Mouse (Mus musculus) forebrain, embryonic 10.5 days (tissue): ENCODE measurements at regions not wholly inside any gene's neighbourhood (a gene's known extent, or its start where the extent isn't known, plus 50 kb on each side); places are given as distances from the start of the nearest gene placed in this dataset.

Source experiments
- DNase-seq: peaks from one replicate; pipeline ENCODE4 v3.0.0-alpha.2; 2017; ENCODE audit warnings: low spot score; ENCODE audit errors: extremely low spot score
- H3K27ac ChIP-seq: fragments of 300-500 bp; sonication (generic); 2 replicates; pipeline ENCODE4 v1.5.1; 2016; ENCODE audit warnings: mild to moderate bottlenecking
- H3K27me3 ChIP-seq: fragments of 300-500 bp; sonication (generic); 2 replicates; pipeline ENCODE4 v1.6.1; 2016; ENCODE audit warnings: mild to moderate bottlenecking; ENCODE audit not compliant: poor library complexity, severe bottlenecking
- H3K36me3 ChIP-seq: fragments of 300-500 bp; sonication (generic); replicated peaks from 2 replicates; pipeline ENCODE4 v1.6.1; 2016; ENCODE audit warnings: mild to moderate bottlenecking, moderate library complexity
- H3K4me1 ChIP-seq: fragments of 300-500 bp; sonication (generic); 2 replicates; pipeline ENCODE4 v1.6.1; 2016
- H3K4me3 ChIP-seq: fragments of 300-500 bp; sonication (generic); 2 replicates; pipeline ENCODE4 v1.5.1; 2016; ENCODE audit warnings: mild to moderate bottlenecking, moderate library complexity
- H3K9me3 ChIP-seq: fragments of 300-500 bp; sonication (generic); 2 replicates; pipeline ENCODE4 v1.6.1; 2016; ENCODE audit warnings: mild to moderate bottlenecking, moderate library complexity
- WGBS: fragments of 180-500 bp; shearing (Covaris S2); methylation state at CpG from one replicate; pipeline ENCODE4 v1.1.7; 2016; 5-methylcytosine and 5-hydroxymethylcytosine counted together

DNA sequence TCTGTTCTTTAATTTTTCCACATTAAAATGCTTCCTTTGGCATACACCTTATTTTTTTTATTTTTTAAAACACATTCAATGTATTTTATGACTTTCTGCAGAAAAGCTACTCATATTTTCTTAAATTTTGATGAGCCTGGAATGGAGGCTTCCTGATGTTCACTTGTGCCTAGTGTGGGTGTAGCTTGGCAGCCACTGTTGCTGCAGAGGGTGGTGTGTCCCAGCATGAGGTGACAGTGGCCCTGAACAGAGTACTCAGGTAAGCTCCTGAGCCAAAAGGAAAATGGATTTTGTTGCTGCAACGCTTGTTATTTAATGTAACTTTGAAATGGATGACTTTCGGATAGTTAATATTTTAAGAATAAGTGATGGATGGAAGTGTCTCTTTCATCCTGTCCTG is 170.6 kb downstream of the Eipr1 start:
- Histone ChIP-seq H3K27me3 (no peaks in the 10 kb centered on the region), H3K9me3 (no peaks in the 10 kb centered on the region), H3K27ac (no peak overlapping the region), H3K36me3 (no peaks in the 10 kb centered on the region), H3K4me1 (peaks cover 4% of the 10 kb centered on the region; the same call in 1 of the 2 replicates), H3K4me3 (no peak overlapping the region)
- WGBS: 95% methylated on average over 2 of the region's 2 CpGs
- no peak for DNase-seq

DNA sequence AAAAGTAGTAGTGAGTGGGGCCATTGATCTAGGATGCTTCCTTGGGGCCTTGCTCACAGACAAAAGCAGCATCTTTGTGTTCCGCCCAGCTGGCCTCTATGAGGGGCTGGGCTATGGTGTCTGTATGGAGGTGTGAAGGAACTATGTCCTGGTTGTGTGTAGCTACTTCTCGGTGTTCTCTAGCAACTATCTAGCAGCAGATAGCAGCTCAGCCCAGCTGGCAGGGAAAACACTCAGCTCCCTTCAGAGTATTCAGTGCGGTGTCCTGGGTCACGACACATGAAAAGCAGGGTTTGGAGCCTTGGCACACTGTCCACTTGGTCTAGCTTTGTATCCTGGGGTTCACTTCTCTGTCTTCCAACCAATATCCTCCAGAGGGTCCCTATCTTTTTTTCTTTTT is 173.6 kb downstream of the Eipr1 start:
- no peaks in the 10 kb centered on the region for H3K27me3 ChIP-seq
- H3K27ac ChIP-seq: no peak overlapping the region
- no peaks in the 10 kb centered on the region for H3K9me3 ChIP-seq
- DNase-seq: no peak
- H3K4me3 ChIP-seq: no peak overlapping the region
- H3K36me3 ChIP-seq: no peaks in the 10 kb centered on the region
- H3K4me1 ChIP-seq: peaks cover 4% of the 10 kb centered on the region; the same call in 1 of the 2 replicates
- 86% methylated on average over 4 of the region's 4 CpGs for WGBS

DNA sequence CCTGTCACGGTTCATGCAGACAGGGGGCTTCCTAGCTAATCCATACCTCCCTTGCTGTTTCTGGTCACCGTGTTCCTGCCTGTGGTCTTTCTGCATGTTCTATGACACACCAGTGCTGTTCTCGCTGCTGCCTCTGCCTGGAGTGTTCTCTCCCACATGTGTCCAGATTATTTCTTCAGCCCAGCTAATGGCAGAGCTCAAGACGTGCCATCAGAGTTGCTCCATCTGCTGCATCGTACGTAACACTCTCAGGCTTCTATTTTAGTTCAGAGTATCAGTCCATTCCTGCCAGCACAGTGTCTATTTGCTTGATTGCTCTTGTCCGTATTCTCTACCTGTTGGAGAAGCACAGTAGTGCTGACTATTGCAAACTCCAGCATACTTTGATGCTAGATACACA is 188.3 kb downstream of the Eipr1 start:
- WGBS: 86% methylated on average over 7 of the region's 7 CpGs
- DNase-seq: no peak
- Histone ChIP-seq H3K4me3 (no peak overlapping the region), H3K36me3 (no peaks in the 10 kb centered on the region), H3K4me1 (no peaks in the 10 kb centered on the region), H3K9me3 (no peaks in the 10 kb centered on the region), H3K27me3 (no peaks in the 10 kb centered on the region), H3K27ac (no peak overlapping the region)

DNA sequence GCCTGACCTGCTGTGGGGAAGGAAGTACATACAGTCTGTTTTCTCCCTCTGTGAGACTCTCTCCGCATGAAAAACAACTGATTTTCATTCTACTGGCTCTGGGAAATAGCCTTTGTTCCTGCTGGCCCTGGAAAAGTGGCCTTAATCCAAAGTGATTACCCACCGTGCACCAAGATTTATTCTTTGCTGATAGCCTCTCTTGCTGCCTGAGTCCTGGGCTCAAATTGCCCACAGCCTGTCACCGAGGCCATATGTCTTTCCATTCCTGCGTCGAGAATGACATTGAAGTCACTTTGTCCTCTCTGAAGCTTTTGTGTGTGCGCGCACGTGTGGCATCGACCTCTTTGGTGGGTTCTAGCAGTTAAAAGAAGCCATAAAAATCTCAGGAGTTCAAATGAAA is 197.3 kb downstream of the Eipr1 start:
- H3K36me3 ChIP-seq: no peaks in the 10 kb centered on the region
- WGBS: 78% methylated on average over 9 of the region's 9 CpGs
- H3K9me3 ChIP-seq: no peaks in the 10 kb centered on the region; the same call in 1 of the 2 replicates
- peak overlapping the region; percentile 40; the same call in 1 of the 2 replicates for H3K27ac ChIP-seq
- no peak for DNase-seq
- H3K27me3 ChIP-seq: no peaks in the 10 kb centered on the region
- H3K4me3 ChIP-seq: no peak overlapping the region
- peaks cover 10% of the 10 kb centered on the region; the same call in 1 of the 2 replicates for H3K4me1 ChIP-seq

DNA sequence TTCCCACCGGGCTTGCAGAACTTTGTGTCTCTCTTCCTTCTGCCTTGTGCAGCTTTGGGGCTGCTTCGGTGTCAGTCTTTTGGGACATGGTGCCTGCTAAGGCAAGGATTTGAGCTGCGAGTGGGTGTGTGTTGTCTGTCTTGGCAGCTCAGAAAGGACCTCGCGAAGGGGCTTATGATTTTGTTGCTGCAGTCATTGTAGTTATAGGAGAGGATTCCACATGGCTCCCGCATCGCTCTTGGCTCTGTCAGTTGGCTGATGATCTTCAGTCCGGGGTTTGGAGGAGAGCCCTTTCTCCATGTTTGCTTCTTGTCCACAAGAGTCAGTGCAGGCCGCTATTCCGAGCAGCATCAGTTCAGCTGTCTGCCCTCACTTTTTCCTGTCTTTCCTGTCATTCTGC is 197.7 kb downstream of the Eipr1 start:
- H3K36me3 ChIP-seq: no peaks in the 10 kb centered on the region
- H3K4me1 ChIP-seq: peaks cover 10% of the 10 kb centered on the region; the same call in 1 of the 2 replicates
- no peak overlapping the region for H3K4me3 ChIP-seq
- no peak for DNase-seq
- peak overlapping the region; percentile 40; the same call in 1 of the 2 replicates for H3K27ac ChIP-seq
- 87% methylated on average over 10 of the region's 10 CpGs for WGBS
- H3K27me3 ChIP-seq: no peaks in the 10 kb centered on the region
- no peaks in the 10 kb centered on the region; the same call in 1 of the 2 replicates for H3K9me3 ChIP-seq

DNA sequence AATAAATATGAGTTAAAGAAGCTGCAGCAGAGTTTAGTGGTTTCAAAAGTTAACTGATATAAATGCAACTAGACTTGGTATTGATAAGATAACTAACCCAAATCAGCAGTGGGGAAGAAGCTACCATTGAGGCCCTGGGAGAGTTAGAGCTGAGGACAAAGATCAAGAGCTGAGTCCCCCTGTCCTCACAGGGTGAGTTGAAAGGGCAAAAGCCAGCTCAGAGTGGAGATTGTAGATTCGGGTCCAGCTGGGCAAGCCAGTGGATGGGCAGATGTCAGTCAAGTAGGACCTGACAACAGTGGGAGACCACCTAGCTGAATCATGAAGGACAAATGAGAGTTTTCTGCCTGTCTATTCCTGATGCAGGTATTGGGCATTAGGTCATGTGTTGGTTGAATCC is 205.6 kb downstream of the Eipr1 start:
- DNase-seq: no peak
- no peaks in the 10 kb centered on the region for H3K4me1 ChIP-seq
- no peaks in the 10 kb centered on the region for H3K36me3 ChIP-seq
- H3K27me3 ChIP-seq: no peaks in the 10 kb centered on the region
- no peaks in the 10 kb centered on the region; the same call in 1 of the 2 replicates for H3K9me3 ChIP-seq
- no peak overlapping the region for H3K27ac ChIP-seq
- H3K4me3 ChIP-seq: no peak overlapping the region
- WGBS: 79% methylated on average over 1 of the region's 1 CpGs

DNA sequence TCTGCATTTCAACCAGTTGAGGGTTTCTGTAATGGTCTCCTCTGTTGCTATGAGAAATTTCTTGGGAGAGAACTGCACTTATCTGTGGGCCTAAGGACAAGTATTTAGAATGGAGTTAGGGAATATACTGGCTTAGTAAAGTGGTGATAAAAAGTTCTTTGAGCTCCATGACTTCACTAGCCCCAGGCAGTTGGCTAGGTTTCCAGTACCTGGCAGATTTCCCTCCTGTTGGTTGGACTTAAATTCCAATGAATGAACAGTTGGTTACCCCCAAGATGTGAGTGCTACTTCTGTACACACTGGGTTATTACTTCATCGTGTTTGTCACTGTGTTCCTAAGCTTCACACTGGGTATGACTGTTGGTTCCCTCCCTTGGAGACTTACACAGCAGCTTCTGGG is 207.1 kb downstream of the Eipr1 start:
- 78% methylated on average over 1 of the region's 1 CpGs for WGBS
- no peak overlapping the region for H3K27ac ChIP-seq

DNA sequence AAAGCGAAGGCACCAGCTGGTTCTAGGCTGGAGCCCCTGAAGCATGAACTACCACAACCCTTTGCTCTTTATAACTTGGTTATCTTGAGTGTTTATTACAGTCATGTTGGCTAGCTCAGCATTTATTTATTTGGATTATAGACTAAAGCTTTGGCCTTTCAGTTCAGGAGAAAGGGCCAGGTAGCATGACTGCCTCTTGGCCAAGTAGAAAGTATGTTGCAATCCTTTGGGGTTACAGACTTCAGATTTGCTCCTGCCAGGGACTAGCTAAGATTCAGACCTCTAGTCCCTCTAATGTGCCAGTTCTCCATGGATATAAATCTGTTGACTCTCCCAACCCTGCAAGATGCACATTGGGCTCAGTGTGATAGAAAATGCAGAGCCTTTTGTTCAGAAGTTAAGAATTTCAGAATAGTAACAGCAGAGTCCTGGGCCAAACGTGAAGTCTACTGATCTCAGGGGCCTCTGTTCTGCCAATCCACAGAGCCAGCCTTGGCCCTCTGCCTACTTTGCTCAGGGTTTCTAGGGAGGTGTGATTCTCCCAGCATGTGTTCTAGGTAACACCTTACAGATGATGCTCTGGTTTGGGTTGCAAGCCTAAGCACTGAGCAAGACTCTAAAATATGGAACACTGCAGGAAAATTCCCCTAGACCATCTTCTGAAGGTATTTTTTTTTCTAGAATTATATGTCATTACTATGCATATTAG is 218.2 kb downstream of the Eipr1 start:
- DNase-seq: no peak
- H3K4me3 ChIP-seq: no peak overlapping the region
- WGBS: 87% methylated on average over 2 of the region's 2 CpGs
- H3K27ac ChIP-seq: no peak overlapping the region
- peaks cover 5% of the 10 kb centered on the region; the same call in 1 of the 2 replicates for H3K9me3 ChIP-seq
- no peaks in the 10 kb centered on the region for H3K36me3 ChIP-seq
- no peaks in the 10 kb centered on the region for H3K27me3 ChIP-seq
- H3K4me1 ChIP-seq: peaks cover 7% of the 10 kb centered on the region

More for the DNA sequence above, 207.1 kb downstream of the Eipr1 start:
- Histone ChIP-seq H3K4me1 (no peaks in the 10 kb centered on the region), H3K36me3 (no peaks in the 10 kb centered on the region), H3K27me3 (no peaks in the 10 kb centered on the region), H3K4me3 (no peak overlapping the region), H3K9me3 (no peaks in the 10 kb centered on the region)
- DNase-seq: no peak

DNA sequence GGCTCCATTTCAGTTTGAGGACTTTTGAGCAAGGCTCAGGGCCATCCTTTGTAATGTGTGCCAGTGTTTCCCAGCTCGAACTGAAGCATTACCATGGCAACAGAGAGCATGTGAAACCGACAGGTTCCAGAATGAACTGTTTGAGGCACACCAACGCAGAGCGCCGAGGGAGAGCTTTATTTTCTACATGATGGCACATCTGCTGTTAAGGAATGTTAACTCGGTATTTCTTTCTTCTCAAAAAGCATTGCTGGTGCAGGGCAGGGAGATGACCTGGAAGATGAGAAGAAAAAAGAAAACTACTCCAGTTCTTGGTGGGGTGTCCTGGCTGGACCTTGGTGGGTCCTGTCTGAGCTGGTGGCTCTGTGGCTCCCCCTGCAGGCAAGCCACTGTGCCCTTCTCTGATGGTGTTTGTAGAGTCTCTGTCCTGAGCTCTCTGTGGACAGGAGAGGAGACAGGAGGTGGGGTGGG is 223.0 kb downstream of the Eipr1 start:
- DNase-seq: peak; percentile 39
- 52% methylated on average over 6 of the region's 6 CpGs for WGBS

DNA sequence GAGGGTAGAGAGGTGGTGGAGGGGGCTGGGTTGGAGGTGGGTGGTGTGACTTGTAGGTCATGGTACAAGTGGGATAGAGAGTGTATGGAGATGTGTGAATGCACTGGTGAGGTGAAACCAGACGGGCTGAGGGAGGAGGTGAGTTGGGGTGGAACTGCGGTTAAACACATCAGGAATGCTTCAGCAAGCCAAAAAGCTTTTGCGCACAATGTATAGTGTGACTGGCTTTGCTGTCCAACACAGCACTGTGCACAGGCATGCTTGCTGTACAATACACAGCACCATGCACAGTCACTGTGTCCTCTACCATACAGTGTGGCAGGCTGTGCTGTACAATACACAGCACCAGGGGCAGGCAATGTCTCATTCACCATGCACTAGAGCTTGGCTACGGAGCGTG is 223.6 kb downstream of the Eipr1 start:
- Histone ChIP-seq H3K4me1 (peaks cover 13% of the 10 kb centered on the region), H3K27me3 (no peaks in the 10 kb centered on the region; the same call in 1 of the 2 replicates), H3K9me3 (peaks cover 5% of the 10 kb centered on the region; the same call in 1 of the 2 replicates), H3K36me3 (no peaks in the 10 kb centered on the region), H3K27ac (peak overlapping the region; percentile 62; the same call in 1 of the 2 replicates), H3K4me3 (no peak overlapping the region)
- DNase-seq: no peak
- 94% methylated on average over 5 of the region's 5 CpGs for WGBS

More for the DNA sequence above, 223.0 kb downstream of the Eipr1 start:
- Histone ChIP-seq H3K27ac (peak overlapping the region; percentile 62; the same call in 1 of the 2 replicates), H3K4me1 (peaks cover 13% of the 10 kb centered on the region), H3K4me3 (no peak overlapping the region), H3K27me3 (no peaks in the 10 kb centered on the region; the same call in 1 of the 2 replicates), H3K36me3 (no peaks in the 10 kb centered on the region), H3K9me3 (peaks cover 5% of the 10 kb centered on the region; the same call in 1 of the 2 replicates)

DNA sequence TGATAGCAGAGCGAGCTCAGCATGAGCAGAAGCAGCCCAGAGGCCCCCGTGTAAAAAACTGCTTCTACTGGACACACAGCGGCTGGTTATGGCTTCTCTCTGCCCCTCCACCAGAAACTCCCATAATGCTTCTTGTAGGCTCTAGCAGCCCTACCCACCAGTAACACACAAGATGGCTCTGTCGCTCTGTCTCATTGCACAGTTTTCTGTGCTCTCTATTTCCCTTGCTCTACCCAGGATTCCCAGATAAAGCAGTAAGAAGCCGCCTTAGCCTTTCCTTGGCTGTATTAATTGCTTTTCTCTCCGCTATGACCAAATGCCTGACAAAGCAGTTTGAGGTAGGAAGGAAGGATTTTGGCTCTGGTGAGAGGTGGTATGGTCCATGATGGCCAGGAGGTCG is 228.1 kb downstream of the Eipr1 start:
- DNase-seq: no peak
- Histone ChIP-seq H3K4me3 (no peak overlapping the region), H3K4me1 (peaks cover 8% of the 10 kb centered on the region), H3K36me3 (no peaks in the 10 kb centered on the region), H3K27ac (no peak overlapping the region), H3K27me3 (no peaks in the 10 kb centered on the region; the same call in 1 of the 2 replicates), H3K9me3 (no peaks in the 10 kb centered on the region)
- WGBS: 84% methylated on average over 7 of the region's 7 CpGs

DNA sequence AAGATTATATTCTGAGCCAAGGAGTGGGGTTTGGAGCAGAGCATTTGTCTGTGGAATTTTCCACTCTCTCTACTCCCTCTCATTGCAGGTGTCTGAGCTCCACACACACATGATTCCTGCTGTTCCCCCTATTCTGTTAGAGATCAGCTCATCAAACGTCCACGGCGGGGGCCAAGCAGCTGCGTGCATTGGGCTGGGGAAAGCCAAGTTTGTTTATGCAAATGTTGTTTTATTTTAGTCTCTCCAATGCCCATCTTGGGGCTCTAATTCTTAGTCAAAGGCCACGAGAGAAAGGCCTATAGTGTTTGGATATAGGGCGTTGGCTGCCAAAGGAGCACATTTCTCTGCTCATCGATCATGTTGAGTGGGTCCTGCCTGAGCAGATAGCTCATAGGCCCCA is 234.6 kb downstream of the Eipr1 start:
- Histone ChIP-seq H3K36me3 (no peaks in the 10 kb centered on the region), H3K27me3 (no peaks in the 10 kb centered on the region), H3K4me1 (no peaks in the 10 kb centered on the region), H3K27ac (no peak overlapping the region), H3K4me3 (no peak overlapping the region), H3K9me3 (no peaks in the 10 kb centered on the region)
- DNase-seq: no peak
- 76% methylated on average over 7 of the region's 7 CpGs for WGBS

DNA sequence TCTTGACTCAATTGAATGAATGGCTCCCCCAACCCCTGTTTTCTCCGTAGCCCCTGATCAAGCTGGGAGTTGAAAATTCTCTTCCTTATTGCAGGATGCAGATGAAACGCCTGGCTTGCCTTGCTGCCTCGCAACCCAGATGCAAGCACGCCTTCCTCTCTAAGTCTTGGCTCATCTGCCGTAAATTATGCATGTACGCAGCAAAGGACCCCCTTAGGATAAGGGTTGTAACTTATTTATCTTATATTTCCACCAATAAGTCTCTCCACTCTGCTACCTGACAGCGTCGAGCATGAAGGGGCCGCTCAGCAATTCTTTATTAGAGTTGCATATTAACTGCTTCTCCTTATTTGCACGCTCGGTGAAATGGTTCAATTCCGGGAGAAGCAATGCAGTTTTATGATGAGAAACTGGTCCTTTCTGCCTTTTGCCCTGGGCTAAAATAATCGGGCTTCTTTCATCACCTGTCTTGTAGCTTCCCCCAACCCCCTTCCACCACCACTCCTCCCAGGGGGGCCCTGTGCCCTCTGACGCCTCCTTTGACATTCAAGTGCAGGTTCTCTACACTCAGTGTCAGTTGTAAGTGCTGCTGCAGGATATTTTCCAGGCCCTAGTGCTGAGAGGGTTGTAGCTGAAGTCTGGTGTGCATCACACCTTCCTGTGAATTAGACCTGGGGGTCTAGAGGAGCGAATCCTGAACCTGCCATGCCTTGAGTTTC is 246.0 kb downstream of the Eipr1 start:
- Histone ChIP-seq H3K4me3 (no peak overlapping the region), H3K36me3 (no peaks in the 10 kb centered on the region), H3K27ac (no peak overlapping the region), H3K4me1 (peaks cover 4% of the 10 kb centered on the region; the same call in 1 of the 2 replicates), H3K9me3 (no peaks in the 10 kb centered on the region), H3K27me3 (no peaks in the 10 kb centered on the region)
- 81% methylated on average over 15 of the region's 15 CpGs for WGBS
- no peak for DNase-seq
